Mouse (Mus musculus) forebrain, embryonic 14.5 days (tissue): ENCODE results near the gene Foxe1. TPM values are rescaled to one million over a fixed set of nuclear protein-coding genes. Genes with fewer than 3 reads are reported as not detected.

ENCODE experiments used
- polyA plus RNA-seq: library from polyadenylated mRNA; unstranded; fragments of >200 nt; fragmentation: Nextera tagmentation; extraction: Ambion mirVana; gene quantifications from 2 replicates; pipeline ENCODE4 v1.2.1, GENCODE M21; 2014

Gene Foxe1
- polyA plus RNA-seq, 1 experiment from 2014 or later, result not detected

Other genes with a start within 250 kb of the Foxe1 start
- gene Ncbp1, start 205.0 kb upstream of the Foxe1 start, polyA plus RNA-seq, result 114 and 118 TPM in 2 replicates
- 18.3 TPM in 2 replicates for gene Tstd2, start 204.9 kb upstream of the Foxe1 start, polyA plus RNA-seq
- 32.1 and 34.0 TPM in 2 replicates for gene Xpa, start 147.3 kb upstream of the Foxe1 start, polyA plus RNA-seq
- 13.2 and 15.0 TPM in 2 replicates for gene Trmo, start 45.8 kb downstream of the Foxe1 start, polyA plus RNA-seq
- 0.27 TPM in 1 of 2 replicates, not detected in the other for gene Hemgn, start 69.9 kb downstream of the Foxe1 start, polyA plus RNA-seq
- gene Anp32b, start 107.3 kb downstream of the Foxe1 start, polyA plus RNA-seq, result 83.5 and 92.4 TPM in 2 replicates
- gene Nans, start 145.6 kb downstream of the Foxe1 start, polyA plus RNA-seq, result 77.5 and 81.8 TPM in 2 replicates
- gene Trim14, start 192.5 kb downstream of the Foxe1 start, polyA plus RNA-seq, result 1.0 and 1.6 TPM in 2 replicates